Mouse (Mus musculus) small intestine, adult 2 months (tissue): ENCODE measurements around the gene Nmrk2. TPM values are rescaled to one million over a fixed set of nuclear protein-coding genes. Genes with fewer than 3 reads are reported as not detected.
"Not testable (repeated sequence)": the region's sequence is repeated elsewhere in the genome, so short reads cannot be mapped to it uniquely, and the experiment has no call there.

Experiments
- H3K27ac ChIP-seq: fragments of 200-500 bp; 2 replicates; pipeline ENCODE4 v1.5.1; 2012; ENCODE audit warnings: low read depth, low read length, control low read depth, inconsistent platforms; ENCODE audit not compliant: insufficient read depth
- H3K27me3 ChIP-seq: fragments of 200-500 bp; 2 replicates; pipeline ENCODE4 v1.6.1; 2012; ENCODE audit warnings: mild to moderate bottlenecking, moderate library complexity, low read length, inconsistent platforms; ENCODE audit not compliant: control insufficient read depth, insufficient read depth
- H3K36me3 ChIP-seq: fragments of 200-500 bp; 2 replicates; pipeline ENCODE4 v1.6.1; 2012; ENCODE audit warnings: mild to moderate bottlenecking, low read length, control low read depth, inconsistent platforms; ENCODE audit not compliant: control insufficient read depth, insufficient read depth
- H3K4me1 ChIP-seq: fragments of 200-500 bp; 2 replicates; pipeline ENCODE4 v1.6.1; 2012; ENCODE audit warnings: low read length, inconsistent platforms, mixed read lengths; ENCODE audit not compliant: control insufficient read depth, insufficient read depth, insufficient read length
- H3K4me3 ChIP-seq: fragments of 200-500 bp; 2 replicates; pipeline ENCODE4 v1.5.1; 2012; ENCODE audit warnings: low read depth, mild to moderate bottlenecking, control low read depth, inconsistent platforms, low read length, moderate library complexity
- CTCF ChIP-seq: fragments of 200-500 bp; IDR thresholded peaks from 2 replicates; pipeline ENCODE4 v1.5.1; 2012; ENCODE audit warnings: low read depth, mild to moderate bottlenecking, control low read depth, inconsistent platforms, low read length, moderate library complexity, mixed read lengths; ENCODE audit not compliant: insufficient replicate concordance, insufficient read length; ENCODE audit errors: extremely low read depth
- POLR2A ChIP-seq: fragments of 200-500 bp; IDR thresholded peaks from 2 replicates; pipeline ENCODE4 v1.6.1; 2012; ENCODE audit warnings: low read depth, mild to moderate bottlenecking, control low read depth, inconsistent platforms, low read length, moderate library complexity
- WGBS: fragments of 180-500 bp; shearing (Covaris S2); methylation state at CpG from one replicate; pipeline ENCODE4 v1.1.7; 2018; 5-methylcytosine and 5-hydroxymethylcytosine counted together
- polyA plus RNA-seq: library from polyadenylated mRNA; depleted of rRNA; stranded (reverse); fragments of >200 nt; gene quantifications from 2 replicates; pipeline ENCODE4 v1.2.3, GENCODE M21; 2012

Nmrk2 gene
- polyA plus RNA-seq, 1 experiment: not detected

- H3K4me1 ChIP-seq: peaks cover 18% of the 10 kb centered on the region
- peak overlapping the region; percentile 36 for H3K4me3 ChIP-seq
- H3K36me3 ChIP-seq: peaks cover 9% of the 10 kb centered on the region
- peak overlapping the region; percentile 63 for H3K27ac ChIP-seq
- WGBS: 5% methylated on average over 21 of the region's 21 CpGs
- TF ChIP-seq CTCF (peak; percentile 82), POLR2A (no peak)
- no peaks in the 10 kb centered on the region for H3K27me3 ChIP-seq
Measured at GRCm38 (mm10) chr10:81173132-81173531, 28.7 kb downstream of the Nmrk2 start.

DNA sequence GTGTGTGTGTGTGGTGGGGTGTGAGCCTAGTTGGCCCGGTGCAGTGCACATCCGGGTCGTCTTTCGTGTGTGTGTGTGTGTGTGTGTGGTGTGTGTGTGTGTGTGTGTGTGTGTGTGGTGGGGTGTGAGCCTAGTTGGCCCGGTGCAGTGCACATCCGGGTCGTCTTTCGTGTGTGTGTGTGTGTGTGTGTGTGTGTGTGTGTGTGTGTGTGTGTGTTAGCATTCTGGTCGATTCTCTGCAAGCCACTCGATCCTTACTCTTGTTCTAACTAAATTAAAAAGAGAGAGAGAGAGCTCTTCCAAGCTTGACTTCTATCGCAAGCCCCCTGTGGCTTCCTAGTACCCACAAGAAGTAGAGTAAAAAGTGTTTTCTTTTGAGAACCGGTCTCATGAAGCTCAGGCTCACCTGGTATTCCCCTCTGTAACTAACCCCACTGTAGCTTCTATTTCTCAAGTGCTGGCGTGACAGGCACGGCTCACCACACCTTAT, 32.4 kb downstream of the Nmrk2 start:
- H3K27me3 ChIP-seq, H3K36me3 ChIP-seq: not testable (repeated sequence)
- Histone ChIP-seq H3K27ac (peak overlapping the region; percentile 50), H3K4me3 (peak overlapping the region; percentile 74; the same call in 1 of the 2 replicates), H3K4me1 (peaks cover 12% of the 10 kb centered on the region; the same call in 1 of the 2 replicates)
- 17% methylated on average over 8 of the region's 14 CpGs for WGBS

- Histone ChIP-seq H3K4me3 (peak overlapping the region; percentile 74), H3K36me3 (peaks cover 4% of the 10 kb centered on the region; the same call in 1 of the 2 replicates), H3K27ac (peak overlapping the region; percentile 86), H3K27me3 (no peaks in the 10 kb centered on the region), H3K4me1 (peaks cover 12% of the 10 kb centered on the region; the same call in 1 of the 2 replicates)
- TF ChIP-seq CTCF (no peak), POLR2A (no peak)
- WGBS: under 1% methylated on average over 29 of the region's 29 CpGs
Measured at GRCm38 (mm10) chr10:81168521-81169244, 33.2 kb downstream of the Nmrk2 start.

DNA sequence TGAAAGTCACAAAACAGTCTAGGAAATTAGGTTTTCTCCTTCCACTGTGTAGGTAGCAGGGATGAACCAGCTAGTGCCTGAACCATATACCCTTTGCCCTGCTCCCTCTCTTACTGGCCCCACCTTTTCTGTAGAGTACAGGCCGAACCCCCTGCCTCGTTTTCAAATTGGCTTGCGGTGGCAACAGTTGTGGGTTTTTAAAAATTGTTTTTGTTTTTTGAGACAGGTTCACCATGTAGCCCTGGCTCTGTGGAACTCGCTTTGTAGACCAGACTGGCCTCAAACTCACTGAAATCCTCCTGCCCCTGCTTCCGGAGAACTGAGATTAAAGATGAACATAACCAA, 33.8 kb downstream of the Nmrk2 start:
- Histone ChIP-seq H3K27me3 (no peaks in the 10 kb centered on the region), H3K4me1 (peaks cover 10% of the 10 kb centered on the region; the same call in 1 of the 2 replicates), H3K4me3 (peak overlapping the region; percentile 36), H3K27ac (peak overlapping the region; percentile 86), H3K36me3 (peaks cover 7% of the 10 kb centered on the region; the same call in 1 of the 2 replicates)
- TF ChIP-seq POLR2A (no peak), CTCF (no peak)
- WGBS: 5% methylated on average over 5 of the region's 5 CpGs

GRCm38 (mm10) chr10:81167200-81168086, 34.4 kb downstream of the Nmrk2 start, which contains the start of gene Pias4:
TSS of gene Pias4 (minus strand) at chr10:81167923.
- Histone ChIP-seq H3K27me3 (no peaks in the 10 kb centered on the region), H3K27ac (peak within 1 kb of the TSS; percentile 86), H3K4me3 (peak within 1 kb of the TSS; percentile 85), H3K36me3 (peaks cover 11% of the 10 kb centered on the region; the same call in 1 of the 2 replicates), H3K4me1 (peaks cover 13% of the 10 kb centered on the region)
- TF ChIP-seq CTCF (no peak), POLR2A (peak; percentile 72)
- WGBS: under 1% methylated on average over 64 of the region's 64 CpGs

DNA sequence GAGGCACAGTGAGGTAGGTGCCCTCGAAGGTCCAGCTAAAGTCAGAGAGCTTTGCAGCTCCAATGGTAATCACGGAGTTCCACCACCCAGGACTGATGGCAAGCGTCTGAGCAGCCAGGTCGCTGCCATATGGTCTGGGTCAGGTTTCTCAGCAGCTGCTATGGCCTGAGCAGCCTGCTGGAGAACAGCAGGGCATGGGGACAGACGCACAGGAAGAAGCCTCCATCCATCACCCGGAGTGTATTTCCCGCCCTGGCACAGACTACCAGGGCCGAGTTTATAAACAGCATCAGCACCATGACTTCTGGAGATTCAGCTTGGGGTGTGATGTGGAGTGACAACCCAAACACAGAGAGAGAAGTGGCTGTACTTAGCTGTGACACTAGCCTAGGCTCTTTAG, 36.7 kb downstream of the Nmrk2 start:
- TF ChIP-seq POLR2A (no peak), CTCF (no peak)
- no peak overlapping the region for H3K27ac ChIP-seq
- H3K4me1 ChIP-seq: peaks cover 22% of the 10 kb centered on the region
- 80% methylated on average over 8 of the region's 8 CpGs for WGBS
- peaks cover 26% of the 10 kb centered on the region for H3K36me3 ChIP-seq
- H3K27me3 ChIP-seq: no peaks in the 10 kb centered on the region
- no peak overlapping the region for H3K4me3 ChIP-seq

DNA sequence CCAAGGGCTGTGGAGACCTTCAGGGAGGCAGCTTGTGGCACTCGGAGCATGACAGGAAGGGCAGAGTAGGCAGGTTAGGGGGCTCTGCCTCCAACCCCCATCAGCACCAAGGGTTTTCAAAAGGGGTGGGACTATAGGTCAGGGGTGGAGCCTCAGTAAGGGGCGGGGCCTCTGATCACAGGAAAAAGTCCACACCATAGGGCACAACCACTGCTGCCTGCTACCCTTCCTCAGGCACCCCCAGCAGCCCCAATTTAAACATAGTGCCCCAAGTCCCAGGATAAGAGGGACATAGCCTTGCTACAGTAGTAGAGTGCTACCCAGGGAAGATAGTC, 39.6 kb downstream of the Nmrk2 start:
- TF ChIP-seq CTCF: no peak
- no peak for TF ChIP-seq POLR2A
- Histone ChIP-seq H3K27ac (no peak overlapping the region), H3K36me3 (peaks cover 35% of the 10 kb centered on the region), H3K4me3 (no peak overlapping the region), H3K4me1 (peaks cover 36% of the 10 kb centered on the region), H3K27me3 (no peaks in the 10 kb centered on the region)
- 54% methylated on average over 2 of the region's 2 CpGs for WGBS
